ENCODE assay signal across 20 mouse cellular contexts in genomic region chr7:105621053-105621452, GRCm38 (mm10). TPM values are rescaled to one million over a fixed set of nuclear protein-coding genes. Genes with fewer than 3 reads are reported as not detected.
DNase-seq lines count a peak whose midpoint lies in the region; ATAC-seq and TF ChIP-seq lines count a peak whose summit lies in the region.
"Had no signal": no experiment of that assay in that cellular context is flagged by ENCODE, and none has a peak within 500 bp of the region (broad histone marks: within the 10 kb centered on the region; RNA-seq: fewer than 3 reads in every experiment).

No protein-coding gene starts in this region.

- peaks cover 71% of the 10 kb centered on the region for H3K36me3 ChIP-seq in lung, embryonic 14.5 days (ENCODE audit: insufficient read depth)
- peaks cover 89% of the 10 kb centered on the region for H3K36me3 ChIP-seq in hindbrain, postnatal 0 days (ENCODE audit: insufficient read depth, low read length)
- H3K36me3 ChIP-seq: liver, embryonic 15.5 days had no signal

- H3K4me1 ChIP-seq in lung, embryonic 14.5 days (ENCODE audit: insufficient read depth), result peaks cover 12% of the 10 kb centered on the region
- peaks cover 14% of the 10 kb centered on the region for H3K4me1 ChIP-seq in olfactory bulb, adult 2 months (ENCODE audit: control insufficient read depth, insufficient read depth, low read length)
- H3K4me1 ChIP-seq in hindbrain, postnatal 0 days (ENCODE audit: insufficient read depth, low read length), result no peaks in the 10 kb centered on the region
- H3K4me1 ChIP-seq: limb, embryonic 12.5 days; liver, embryonic 15.5 days had no signal

- DNase-seq in gastrocnemius, adult 2 months, result no peak
- no peak for DNase-seq in gastrocnemius, postnatal 4 days (ENCODE audit: low spot score in 2 of 2)
- peak; percentile 42 to 57 for DNase-seq in right cerebral cortex, adult 2 months (ENCODE audit: low spot score in 2 of 2)
- DNase-seq in right cerebral cortex, postnatal 25 days, result no peak
- peak; percentile 25 for DNase-seq in lung, embryonic 14.5 days
- DNase-seq in hindbrain, postnatal 0 days (ENCODE audit: low spot score), result no peak
- DNase-seq in cerebellum, adult 18-20 months, result no peak
- DNase-seq: adrenal gland, postnatal 36 days; cerebellum, postnatal 10 days; kidney, postnatal 36 days; layer of hippocampus, postnatal 36 days; right cerebral cortex, postnatal 4 days had no signal

- TF ChIP-seq CTCF in gastrocnemius, adult 2 months (IDR thresholded peaks at IDR 0.05), result no peak
- TF ChIP-seq CTCF in lung, embryonic 14.5 days (IDR thresholded peaks at IDR 0.05; ENCODE audit: low read depth), result no peak
- no peak for TF ChIP-seq CTCF in olfactory bulb, adult 2 months (IDR thresholded peaks at IDR 0.05; ENCODE audit: insufficient read depth, low read depth, low read length)
- no peak for TF ChIP-seq CTCF in hindbrain, postnatal 0 days (IDR thresholded peaks at IDR 0.05; ENCODE audit: low read depth)

- H3K27ac ChIP-seq in gastrocnemius, adult 2 months, result peak overlapping the region; percentile 70
- peak overlapping the region; percentile 75 for H3K27ac ChIP-seq in lung, embryonic 14.5 days (ENCODE audit: low read depth)
- H3K27ac ChIP-seq in olfactory bulb, adult 2 months (ENCODE audit: insufficient read depth, low read depth, low read length), result peak overlapping the region; percentile 21; the same call in 1 of the 2 replicates
- H3K27ac ChIP-seq in hindbrain, postnatal 0 days, result no peak overlapping the region
- H3K27ac ChIP-seq: hindbrain, embryonic 14.5 days; limb, embryonic 12.5 days; liver, embryonic 15.5 days had no signal

- no peak overlapping the region for H3K9ac ChIP-seq in lung, embryonic 14.5 days
- no peak overlapping the region for H3K9ac ChIP-seq in hindbrain, postnatal 0 days (replicated peaks; ENCODE audit: low read length)
- H3K9ac ChIP-seq: hindbrain, embryonic 14.5 days; limb, embryonic 12.5 days; liver, embryonic 15.5 days had no signal

- intact Hi-C loops in gastrocnemius, adult 2 months (cut with DNase I), result no loop called here

- H3K4me2 ChIP-seq in lung, embryonic 14.5 days, result no peak overlapping the region
- no peak overlapping the region for H3K4me2 ChIP-seq in hindbrain, postnatal 0 days (ENCODE audit: low read depth, low read length)
- H3K4me2 ChIP-seq: hindbrain, embryonic 14.5 days; limb, embryonic 12.5 days; liver, embryonic 15.5 days; midbrain, embryonic 11.5 days had no signal

- peak; percentile 16; the same call in 1 of the 2 replicates for ATAC-seq in lung, embryonic 14.5 days (ENCODE audit: insufficient read depth)
- ATAC-seq in hindbrain, postnatal 0 days, result no peak
- ATAC-seq: intestine, postnatal 0 days had no signal

- TF ChIP-seq POLR2A in olfactory bulb, adult 2 months (IDR thresholded peaks at IDR 0.05; ENCODE audit: insufficient read depth, low read depth, low read length), result no peak

- no peaks in the 10 kb centered on the region for H3K27me3 ChIP-seq in lung, embryonic 14.5 days (ENCODE audit: insufficient read depth, low read length)
- no peaks in the 10 kb centered on the region for H3K27me3 ChIP-seq in hindbrain, postnatal 0 days (ENCODE audit: insufficient read depth, low read length)
- H3K27me3 ChIP-seq: limb, embryonic 12.5 days; liver, embryonic 15.5 days had no signal

- H3K4me3 ChIP-seq in gastrocnemius, adult 2 months, result no peak overlapping the region
- no peak overlapping the region for H3K4me3 ChIP-seq in lung, embryonic 14.5 days (ENCODE audit: low read depth, low read length)
- H3K4me3 ChIP-seq in olfactory bulb, adult 2 months (ENCODE audit: insufficient read depth, low read depth, low read length), result no peak overlapping the region
- no peak overlapping the region for H3K4me3 ChIP-seq in hindbrain, postnatal 0 days (ENCODE audit: low read length)
- H3K4me3 ChIP-seq: limb, embryonic 12.5 days; liver, embryonic 15.5 days had no signal

- H3K9me3 ChIP-seq in lung, embryonic 14.5 days (ENCODE audit: low read depth, low read length), result no peaks in the 10 kb centered on the region
- no peaks in the 10 kb centered on the region for H3K9me3 ChIP-seq in hindbrain, postnatal 0 days (ENCODE audit: low read length)
- H3K9me3 ChIP-seq: G1E; limb, embryonic 12.5 days; liver, embryonic 15.5 days had no signal

- 54% methylated on average over 4 of the region's 4 CpGs for WGBS in lung, embryonic 14.5 days
- 58% methylated on average over 4 of the region's 4 CpGs for WGBS in olfactory bulb, adult 2 months
- WGBS in hindbrain, postnatal 0 days, result 65% methylated on average over 4 of the region's 4 CpGs

RNA-seq across cellular contexts. Expression of gene Trim3, which starts 12.3 kb away (rescaled TPM):
- total RNA-seq in gastrocnemius, adult 2 months (2021), result 10 to 100 TPM; 14.7 to 16.4 TPM
- 10 to 100 TPM; 26.2 to 34.9 TPM for total RNA-seq in gastrocnemius, postnatal 4 days (2021)
- 43.8 and 45.3 TPM in 2 replicates for polyA plus RNA-seq in lung, embryonic 14.5 days (2014; fragmentation: Nextera tagmentation; extraction: Ambion mirVana)
- not detected in 2 replicates for polyA plus RNA-seq in olfactory bulb, adult 2 months (2012; ENCODE audit: insufficient read depth, insufficient read length, low replicate concordance, missing spikeins)
- total RNA-seq in hindbrain, postnatal 0 days (2014; rRNA removed), result 169 and 174 TPM in 2 replicates
- polyA plus RNA-seq in hindbrain, postnatal 0 days (2015; fragmentation: Nextera tagmentation; extraction: Ambion mirVana), result 97.9 and 106 TPM in 2 replicates

RNA-seq across cellular contexts. Expression of gene Timm10b, which starts 18.8 kb away (rescaled TPM):
- 10 to 100 TPM; 53.3 to 64.0 TPM for total RNA-seq in gastrocnemius, adult 2 months (2021)
- 10 to 100 TPM; 78.9 to 88.0 TPM for total RNA-seq in gastrocnemius, postnatal 4 days (2021)
- 200 and 201 TPM in 2 replicates for polyA plus RNA-seq in lung, embryonic 14.5 days (2014; fragmentation: Nextera tagmentation; extraction: Ambion mirVana)
- not detected in 2 replicates for polyA plus RNA-seq in olfactory bulb, adult 2 months (2012; ENCODE audit: insufficient read depth, insufficient read length, low replicate concordance, missing spikeins)
- total RNA-seq in hindbrain, postnatal 0 days (2014; rRNA removed), result 49.6 and 63.9 TPM in 2 replicates
- polyA plus RNA-seq in hindbrain, postnatal 0 days (2015; fragmentation: Nextera tagmentation; extraction: Ambion mirVana), result 179 and 181 TPM in 2 replicates

RNA-seq across cellular contexts. Expression of gene Arfip2, which starts 19.2 kb away (rescaled TPM):
- total RNA-seq in gastrocnemius, adult 2 months (2021), result 10 to 100 TPM in 1 of 2 experiments, 1 to 10 TPM in 1; 8.8 to 10.5 TPM
- 10 to 100 TPM; 39.9 to 41.7 TPM for total RNA-seq in gastrocnemius, postnatal 4 days (2021)
- 84.1 and 84.2 TPM in 2 replicates for polyA plus RNA-seq in lung, embryonic 14.5 days (2014; fragmentation: Nextera tagmentation; extraction: Ambion mirVana)
- polyA plus RNA-seq in olfactory bulb, adult 2 months (2012; ENCODE audit: insufficient read depth, insufficient read length, low replicate concordance, missing spikeins), result not detected in 2 replicates
- total RNA-seq in hindbrain, postnatal 0 days (2014; rRNA removed), result 67.5 and 103 TPM in 2 replicates
- polyA plus RNA-seq in hindbrain, postnatal 0 days (2015; fragmentation: Nextera tagmentation; extraction: Ambion mirVana), result 82.5 and 82.8 TPM in 2 replicates

RNA-seq across cellular contexts. Expression of gene Gm45799, which starts 19.3 kb away (rescaled TPM):
- total RNA-seq in gastrocnemius, adult 2 months (2021), result 1 to 10 TPM in 1 of 2 experiments, under 1 TPM in 1; 0.64 to 3.4 TPM
- total RNA-seq in gastrocnemius, postnatal 4 days (2021), result 1 to 10 TPM; 2.8 to 4.0 TPM
- polyA plus RNA-seq in lung, embryonic 14.5 days (2014; fragmentation: Nextera tagmentation; extraction: Ambion mirVana), result 22.9 and 31.9 TPM in 2 replicates
- not detected in 2 replicates for polyA plus RNA-seq in olfactory bulb, adult 2 months (2012; ENCODE audit: insufficient read depth, insufficient read length, low replicate concordance, missing spikeins)
- 16.1 and 51.9 TPM in 2 replicates for total RNA-seq in hindbrain, postnatal 0 days (2014; rRNA removed)
- 25.1 and 33.3 TPM in 2 replicates for polyA plus RNA-seq in hindbrain, postnatal 0 days (2015; fragmentation: Nextera tagmentation; extraction: Ambion mirVana)

RNA-seq across cellular contexts. Expression of gene Hpx, which starts 21.1 kb away (rescaled TPM):
- not detected for total RNA-seq in gastrocnemius, adult 2 months (2021)
- 1 to 10 TPM in 1 of 2 experiments, under 1 TPM in 1; 0.66 to 9.8 TPM for total RNA-seq in gastrocnemius, postnatal 4 days (2021)
- 0.57 and 0.59 TPM in 2 replicates for polyA plus RNA-seq in lung, embryonic 14.5 days (2014; fragmentation: Nextera tagmentation; extraction: Ambion mirVana)
- polyA plus RNA-seq in olfactory bulb, adult 2 months (2012; ENCODE audit: insufficient read depth, insufficient read length, low replicate concordance, missing spikeins), result not detected in 2 replicates
- total RNA-seq in hindbrain, postnatal 0 days (2014; rRNA removed), result 0.36 TPM in 1 of 2 replicates, not detected in the other
- polyA plus RNA-seq in hindbrain, postnatal 0 days (2015; fragmentation: Nextera tagmentation; extraction: Ambion mirVana), result 0.11 TPM in 1 of 2 replicates, not detected in the other
- total RNA-seq: G1E had no signal
- polyA plus RNA-seq: forebrain, embryonic 11.5 days; G1E; hindbrain, embryonic 14.5 days had no signal

Comparison
In these comparisons a context has a peak if more than half of its experiments do, and no peak if none do; other contexts are left out.
1. DNase-seq: peak in right cerebral cortex, adult 2 months (2 of 2) and lung, embryonic 14.5 days (single experiment); none in gastrocnemius, adult 2 months (single experiment), gastrocnemius, postnatal 4 days (0 of 2), right cerebral cortex, postnatal 25 days (single experiment), hindbrain, postnatal 0 days (single experiment) and cerebellum, adult 18-20 months (0 of 2).